1 mouse cellular context compared by ENCODE assay signal in the genomic region with DNA sequence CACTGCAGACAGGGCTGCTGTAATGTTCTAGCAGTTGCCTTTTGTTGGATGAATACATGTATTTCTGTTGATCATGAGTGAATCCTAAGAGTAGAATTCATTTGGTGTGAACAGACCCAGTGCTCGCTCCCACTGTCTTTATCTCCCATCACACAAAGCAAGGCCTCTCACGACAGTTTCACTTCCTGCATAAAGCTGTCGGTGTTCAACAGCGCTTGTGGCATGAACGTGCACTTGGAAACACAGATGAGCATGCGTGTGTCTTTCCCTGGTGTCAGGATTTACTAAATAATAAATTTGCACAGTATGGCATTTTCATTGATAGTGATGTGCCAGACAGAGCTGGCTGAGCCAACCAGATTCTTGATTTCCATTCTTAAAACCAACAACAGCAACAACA.
TF ChIP-seq lines count a peak whose summit lies in the region.

No protein-coding gene starts in this region.

TF ChIP-seq in CH12.LX, 34 proteins besides CTCF, POLR2A, EP300 and RAD21 (continued from another document):
- TF ChIP-seq IRF4 (IDR thresholded peaks at IDR 0.05; ENCODE audit: low read depth, low read length) (peak; percentile 93), NRF1 (IDR thresholded peaks at IDR 0.05; ENCODE audit: low read depth, low read length) (peak; percentile 81), BHLHE40 (IDR thresholded peaks at IDR 0.05; ENCODE audit: low read depth, low read length) (peak; percentile 89), HCFC1 (IDR thresholded peaks at IDR 0.05; ENCODE audit: low read depth, low read length) (0 out of 2 replicates have a peak, but pooled peaks have one; percentile 8), SIN3A (IDR thresholded peaks at IDR 0.05; ENCODE audit: low read length) (no peak)
